Mouse (Mus musculus): ENCODE results near the gene Clca1. TPM values are rescaled to one million over a fixed set of nuclear protein-coding genes. Genes with fewer than 3 reads are reported as not detected.

Clca1 gene
- polyA plus RNA-seq, 1 experiment from 2014 or later = not detected

Other genes with a start within 250 kb of the Clca1 start
- gene Clca3a2, start 213.3 kb downstream of the Clca1 start, polyA plus RNA-seq (2015; fragmentation: Nextera tagmentation; extraction: Ambion mirVana) = 0.72 and 0.73 TPM in 2 replicates
- gene Clca3b, start 183.4 kb downstream of the Clca1 start, polyA plus RNA-seq (2015; fragmentation: Nextera tagmentation; extraction: Ambion mirVana) = not detected in 2 replicates
- gene Clca4b, start 100.2 kb downstream of the Clca1 start, polyA plus RNA-seq (2015; fragmentation: Nextera tagmentation; extraction: Ambion mirVana) = 1.3 TPM in 1 of 2 replicates, not detected in the other
- gene Clca4a, start 57.7 kb downstream of the Clca1 start, polyA plus RNA-seq (2015; fragmentation: Nextera tagmentation; extraction: Ambion mirVana) = 0.07 and 0.70 TPM in 2 replicates
- 0.33 and 0.39 TPM in 2 replicates for gene Clca2, start 66.7 kb upstream of the Clca1 start, polyA plus RNA-seq (2015; fragmentation: Nextera tagmentation; extraction: Ambion mirVana)
- gene Odf2l, start 85.8 kb upstream of the Clca1 start, polyA plus RNA-seq (2015; fragmentation: Nextera tagmentation; extraction: Ambion mirVana) = 18.0 and 22.9 TPM in 2 replicates